Mouse (Mus musculus): Measurements from ENCODE around the gene D630023F18Rik.

- TF ChIP-seq CTCF (IDR thresholded peaks at IDR 0.05; ENCODE audit: low read depth, low read length) (no peak), POLR2A (IDR thresholded peaks at IDR 0.05; ENCODE audit: extremely low read depth, insufficient read depth, low read length) (no peak)
Observed at GRCm38 (mm10) chr1:65073589-65073988, 49.4 kb downstream of the D630023F18Rik start, which contains the start of gene Crygc.

All from liver, adult 2 months (tissue).